Mouse (Mus musculus) embryonic facial prominence, embryonic 10.5 days (tissue): ENCODE data around the gene Vsnl1. TPM values are rescaled to one million over a fixed set of nuclear protein-coding genes. Genes with fewer than 3 reads are reported as not detected.
A peak's percentile ranks its signal among the peaks of the same experiment; 100 is the strongest.

ENCODE experiments used
- DNase-seq: peaks from one replicate; pipeline ENCODE4 v3.0.0-alpha.2; 2017; ENCODE audit warnings: low spot score
- H3K27ac ChIP-seq: fragments of 300-500 bp; sonication (generic); replicated peaks from 2 replicates; pipeline ENCODE4 v1.5.1; 2016; ENCODE audit warnings: mild to moderate bottlenecking
- H3K27me3 ChIP-seq: fragments of 300-500 bp; sonication (generic); replicated peaks from 2 replicates; pipeline ENCODE4 v1.6.1; 2016; ENCODE audit warnings: low read depth, mild to moderate bottlenecking; ENCODE audit not compliant: poor library complexity, severe bottlenecking
- H3K36me3 ChIP-seq: fragments of 300-500 bp; sonication (generic); replicated peaks from 2 replicates; pipeline ENCODE4 v1.6.1; 2016; ENCODE audit warnings: mild to moderate bottlenecking, moderate library complexity
- H3K4me1 ChIP-seq: fragments of 300-500 bp; sonication (generic); 2 replicates; pipeline ENCODE4 v1.6.1; 2016
- H3K4me3 ChIP-seq: fragments of 300-500 bp; sonication (generic); 2 replicates; pipeline ENCODE4 v1.5.1; 2016; ENCODE audit warnings: mild to moderate bottlenecking, moderate library complexity
- H3K9me3 ChIP-seq: fragments of 300-500 bp; sonication (generic); 2 replicates; pipeline ENCODE4 v1.6.1; 2016; ENCODE audit warnings: mild to moderate bottlenecking
- WGBS: fragments of 180-500 bp; shearing (Covaris S2); methylation state at CpG from one replicate; pipeline ENCODE4 v1.1.7; 2016; 5-methylcytosine and 5-hydroxymethylcytosine counted together
- polyA plus RNA-seq: library from polyadenylated mRNA; unstranded; fragments of >200 nt; fragmentation: Nextera tagmentation; extraction: Ambion mirVana; gene quantifications from 2 replicates; pipeline ENCODE4 v1.2.1, GENCODE M21; 2016

Vsnl1 gene
- polyA plus RNA-seq, 1 experiment from 2014 or later, result 0.70 TPM

DNA sequence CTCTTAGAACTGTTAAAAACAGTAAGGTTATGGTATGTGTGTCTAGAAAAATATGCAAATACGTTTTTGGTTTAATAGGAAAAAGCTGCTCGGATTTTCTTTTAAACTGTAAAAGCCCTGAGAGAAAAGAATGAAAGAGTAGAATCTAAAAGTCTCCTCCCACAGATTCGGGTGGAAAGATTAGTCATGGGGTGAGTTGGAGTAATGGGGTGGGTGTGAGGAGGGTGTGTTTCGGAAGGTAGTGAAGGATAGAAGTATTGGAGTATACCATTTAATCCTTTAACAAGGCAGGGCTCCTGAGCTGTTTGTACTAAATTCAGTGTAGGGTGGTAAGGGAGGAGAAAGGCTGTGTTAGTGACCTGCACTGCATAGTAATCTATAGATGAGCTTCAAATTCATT lies 9.0 kb downstream of the Vsnl1 start:
- Histone ChIP-seq H3K27ac (no peak overlapping the region), H3K36me3 (no peaks in the 10 kb centered on the region), H3K4me1 (no peaks in the 10 kb centered on the region), H3K27me3 (no peaks in the 10 kb centered on the region), H3K4me3 (no peak overlapping the region), H3K9me3 (no peaks in the 10 kb centered on the region)
- WGBS, result 74% methylated on average over 4 of the region's 4 CpGs
- DNase-seq, result no peak

DNA sequence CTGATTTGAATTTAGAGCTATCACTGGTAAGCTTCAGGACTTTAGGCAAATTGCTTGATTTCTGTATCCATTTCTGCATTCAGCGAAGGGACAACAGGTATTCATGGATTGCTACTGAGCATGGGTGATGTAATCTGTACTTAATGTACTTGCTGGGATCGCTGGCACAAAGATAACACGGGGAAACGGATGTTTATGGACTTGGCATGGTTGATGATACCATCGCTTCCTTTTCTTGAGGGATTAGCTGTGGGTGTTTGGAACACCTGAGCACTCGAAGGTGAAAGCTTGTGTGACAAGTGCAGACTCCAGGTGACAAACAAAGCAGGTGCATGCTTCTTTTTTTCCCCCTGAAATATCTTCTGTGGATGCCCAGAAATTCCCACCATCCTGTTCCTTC lies 18.3 kb downstream of the Vsnl1 start:
- no peak overlapping the region for H3K27ac ChIP-seq
- 0 out of 2 replicates have a peak, but pooled peaks cover 3% of the 10 kb centered on the region for H3K9me3 ChIP-seq
- no peaks in the 10 kb centered on the region for H3K27me3 ChIP-seq
- WGBS, result 84% methylated on average over 6 of the region's 6 CpGs
- DNase-seq, result no peak
- no peaks in the 10 kb centered on the region for H3K36me3 ChIP-seq
- H3K4me1 ChIP-seq, result no peaks in the 10 kb centered on the region
- H3K4me3 ChIP-seq, result no peak overlapping the region

DNA sequence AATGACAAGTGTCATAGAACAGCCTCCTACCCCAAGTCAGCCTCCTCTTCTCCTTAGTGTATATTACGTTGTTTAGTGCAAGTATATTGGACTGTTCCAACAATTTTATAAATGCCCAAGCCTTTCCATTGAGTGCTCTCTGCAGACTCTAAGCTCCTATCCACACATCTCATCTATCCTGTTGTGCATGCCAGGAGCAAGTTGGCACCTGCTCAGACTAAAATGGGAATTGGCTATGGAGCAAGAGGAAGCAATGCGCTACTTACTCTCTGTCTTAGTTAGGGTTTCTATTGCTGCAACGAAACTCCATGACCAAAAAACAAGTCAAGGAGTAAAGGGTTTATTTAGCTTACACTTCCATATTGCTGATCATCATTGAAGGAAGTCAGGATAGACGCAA lies 28.7 kb downstream of the Vsnl1 start:
- Histone ChIP-seq H3K4me1 (no peaks in the 10 kb centered on the region), H3K27ac (no peak overlapping the region), H3K36me3 (no peaks in the 10 kb centered on the region), H3K9me3 (no peaks in the 10 kb centered on the region), H3K27me3 (no peaks in the 10 kb centered on the region), H3K4me3 (no peak overlapping the region)
- WGBS, result 91% methylated on average over 4 of the region's 4 CpGs
- DNase-seq, result no peak

- Histone ChIP-seq H3K9me3 (no peaks in the 10 kb centered on the region), H3K27me3 (no peaks in the 10 kb centered on the region), H3K27ac (no peak overlapping the region), H3K4me1 (no peaks in the 10 kb centered on the region), H3K4me3 (no peak overlapping the region), H3K36me3 (no peaks in the 10 kb centered on the region)
- WGBS, result 92% methylated on average over 6 of the region's 6 CpGs
- no peak for DNase-seq
Observed at GRCm38 (mm10) chr12:11398791-11399190, 37.6 kb downstream of the Vsnl1 start.

DNA sequence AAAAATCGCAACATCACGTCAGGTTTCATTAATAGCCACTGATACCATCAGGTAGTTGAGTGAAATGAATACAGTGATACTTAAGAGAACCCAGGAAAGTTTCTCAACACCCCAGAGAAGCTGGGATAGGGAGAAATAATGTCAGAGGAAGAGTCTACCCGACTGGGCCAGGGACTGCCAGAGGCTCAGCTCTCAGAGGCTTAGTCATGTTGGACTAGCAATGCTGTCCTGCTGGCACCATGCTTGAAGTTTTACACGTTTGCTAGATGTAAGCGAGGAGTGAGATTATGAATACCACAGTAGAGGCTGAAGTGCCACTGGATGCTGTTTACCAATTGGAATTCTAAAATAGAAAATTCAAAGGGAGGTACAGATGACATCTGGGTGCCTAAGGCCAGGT lies 39.4 kb downstream of the Vsnl1 start:
- Histone ChIP-seq H3K9me3 (no peaks in the 10 kb centered on the region), H3K4me1 (0 out of 2 replicates have a peak, but pooled peaks cover 5% of the 10 kb centered on the region), H3K36me3 (no peaks in the 10 kb centered on the region), H3K27ac (no peak overlapping the region), H3K27me3 (no peaks in the 10 kb centered on the region), H3K4me3 (no peak overlapping the region)
- no peak for DNase-seq
- WGBS, result 90% methylated on average over 5 of the region's 5 CpGs

DNA sequence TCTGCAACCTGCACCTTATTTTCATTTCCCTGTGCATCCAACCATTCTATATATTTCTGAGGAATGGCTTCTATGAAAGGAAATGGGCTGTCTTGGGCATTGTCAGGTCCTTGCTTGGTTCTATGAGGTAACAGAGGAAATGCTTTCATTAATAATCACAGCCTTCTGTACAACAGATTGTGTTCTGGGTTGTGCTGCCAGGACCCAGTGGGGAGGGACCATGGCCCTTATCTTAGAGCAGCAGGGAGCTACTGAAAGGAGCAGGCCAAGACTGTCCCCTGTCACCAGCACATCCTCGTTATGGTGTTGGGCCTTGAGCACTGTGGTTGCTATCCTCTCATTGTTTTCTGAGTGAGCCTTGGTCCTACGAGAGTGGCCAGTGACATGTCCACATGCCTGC lies 40.9 kb downstream of the Vsnl1 start:
- Histone ChIP-seq H3K36me3 (no peaks in the 10 kb centered on the region), H3K9me3 (no peaks in the 10 kb centered on the region), H3K4me1 (peaks cover 11% of the 10 kb centered on the region), H3K27ac (no peak overlapping the region), H3K27me3 (no peaks in the 10 kb centered on the region), H3K4me3 (no peak overlapping the region)
- DNase-seq, result no peak
- WGBS, result 80% methylated on average over 2 of the region's 2 CpGs

GRCm38 (mm10) chr12:11392525-11392924 lies 43.9 kb downstream of the Vsnl1 start:
- 15% methylated on average over 1 of the region's 1 CpGs for WGBS
- no peak for DNase-seq

GRCm38 (mm10) chr12:11391244-11391949 lies 45.0 kb downstream of the Vsnl1 start:
- Histone ChIP-seq H3K4me1 (peaks cover 11% of the 10 kb centered on the region), H3K9me3 (no peaks in the 10 kb centered on the region), H3K4me3 (no peak overlapping the region), H3K27ac (no peak overlapping the region), H3K36me3 (no peaks in the 10 kb centered on the region), H3K27me3 (no peaks in the 10 kb centered on the region)
- WGBS, result 73% methylated on average over 7 of the region's 7 CpGs
- DNase-seq, result peak; percentile 14

More at GRCm38 (mm10) chr12:11392525-11392924, 43.9 kb downstream of the Vsnl1 start:
- Histone ChIP-seq H3K4me1 (peaks cover 11% of the 10 kb centered on the region), H3K36me3 (no peaks in the 10 kb centered on the region), H3K4me3 (no peak overlapping the region), H3K27me3 (no peaks in the 10 kb centered on the region), H3K9me3 (no peaks in the 10 kb centered on the region), H3K27ac (no peak overlapping the region)

DNA sequence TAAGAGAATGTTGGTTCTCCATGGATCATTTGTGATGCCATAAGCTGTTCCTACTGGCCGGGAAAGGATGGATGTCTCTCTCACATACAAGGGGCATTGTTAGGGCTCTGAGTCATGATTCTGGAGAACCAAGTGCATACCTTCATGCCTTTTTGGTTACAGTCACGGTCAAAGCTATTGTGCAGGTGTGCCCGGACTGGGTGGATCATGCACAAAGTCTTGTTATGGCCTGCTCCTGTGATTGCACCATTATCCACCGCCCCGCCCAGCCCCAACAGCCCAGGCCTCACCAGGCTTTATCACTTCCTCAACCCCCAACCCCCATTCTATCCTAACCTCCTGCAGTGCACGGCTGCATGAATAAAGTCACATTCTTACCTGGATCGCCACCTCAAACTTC lies 47.3 kb downstream of the Vsnl1 start:
- H3K4me3 ChIP-seq, result no peak overlapping the region
- H3K9me3 ChIP-seq, result no peaks in the 10 kb centered on the region
- H3K27ac ChIP-seq, result no peak overlapping the region
- peaks cover 11% of the 10 kb centered on the region for H3K4me1 ChIP-seq
- WGBS, result 87% methylated on average over 7 of the region's 7 CpGs
- no peak for DNase-seq
- H3K36me3 ChIP-seq, result no peaks in the 10 kb centered on the region
- no peaks in the 10 kb centered on the region for H3K27me3 ChIP-seq

DNA sequence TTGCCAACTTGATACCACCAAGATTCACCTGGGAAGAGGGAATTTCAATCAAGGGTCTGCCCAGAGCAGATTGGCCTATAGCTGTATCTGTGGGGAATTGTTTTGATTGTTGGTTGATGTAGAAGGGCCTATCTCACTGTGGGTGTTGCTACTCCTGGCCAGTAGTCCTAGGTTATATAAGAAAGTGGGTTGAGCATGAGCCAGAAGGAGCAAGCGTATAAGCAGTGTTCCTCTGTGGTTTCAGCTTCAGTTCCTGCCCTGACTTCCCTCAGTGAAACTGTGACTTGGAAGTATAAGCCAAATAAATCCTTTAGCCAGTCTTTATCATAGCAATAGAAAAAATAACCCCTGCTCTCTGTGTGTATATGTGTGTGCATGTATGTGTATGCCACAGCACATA lies 51.7 kb downstream of the Vsnl1 start:
- WGBS, result 98% methylated on average over 1 of the region's 1 CpGs
- no peaks in the 10 kb centered on the region for H3K36me3 ChIP-seq
- DNase-seq, result no peak
- H3K4me3 ChIP-seq, result no peak overlapping the region
- H3K27ac ChIP-seq, result no peak overlapping the region
- H3K4me1 ChIP-seq, result no peaks in the 10 kb centered on the region
- H3K9me3 ChIP-seq, result no peaks in the 10 kb centered on the region
- no peaks in the 10 kb centered on the region for H3K27me3 ChIP-seq

DNA sequence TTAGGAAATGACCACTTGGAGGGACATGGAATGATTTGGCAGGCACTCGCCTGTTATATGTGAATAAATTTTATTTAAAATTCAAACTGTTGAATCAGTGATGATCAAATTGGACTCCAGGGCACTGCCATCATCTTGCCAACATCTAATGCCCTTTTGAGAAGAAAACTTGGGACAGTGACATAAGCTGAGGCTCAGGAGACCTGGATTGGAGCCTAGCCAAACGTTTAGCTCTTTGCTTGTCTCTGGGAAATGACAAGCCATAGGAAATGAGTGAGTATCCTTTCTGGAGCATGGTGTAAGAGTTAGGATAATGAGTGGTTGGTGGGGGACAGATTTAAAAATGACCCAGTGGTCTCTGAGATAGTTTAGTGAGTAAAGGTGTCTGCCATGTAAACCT lies 57.0 kb downstream of the Vsnl1 start:
- no peaks in the 10 kb centered on the region for H3K9me3 ChIP-seq
- no peaks in the 10 kb centered on the region for H3K4me1 ChIP-seq
- H3K36me3 ChIP-seq, result no peaks in the 10 kb centered on the region
- no peaks in the 10 kb centered on the region for H3K27me3 ChIP-seq
- H3K4me3 ChIP-seq, result no peak overlapping the region
- no peak for DNase-seq
- 76% methylated on average over 2 of the region's 2 CpGs for WGBS
- no peak overlapping the region for H3K27ac ChIP-seq

DNA sequence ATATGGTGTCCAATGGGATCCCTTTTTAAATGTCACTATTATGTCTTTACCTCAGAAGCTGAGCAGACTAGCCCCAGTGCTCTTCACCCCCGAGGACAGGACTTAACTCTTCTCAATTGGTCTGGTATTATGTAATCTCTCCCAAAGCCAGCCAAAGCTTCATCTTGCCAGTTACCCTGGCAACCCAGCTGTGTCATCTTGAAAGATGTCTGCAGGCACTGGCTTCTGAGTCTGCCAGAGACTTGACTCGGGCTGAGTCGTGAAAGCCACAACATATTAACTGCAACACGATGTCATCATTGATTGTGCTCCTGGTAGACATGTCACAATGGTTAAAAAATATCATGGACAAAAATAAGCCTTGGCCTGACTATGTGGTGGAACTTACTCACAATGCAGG lies 66.4 kb downstream of the Vsnl1 start:
- DNase-seq, result no peak
- Histone ChIP-seq H3K9me3 (no peaks in the 10 kb centered on the region), H3K27ac (no peak overlapping the region), H3K4me3 (no peak overlapping the region), H3K4me1 (no peaks in the 10 kb centered on the region), H3K27me3 (no peaks in the 10 kb centered on the region), H3K36me3 (no peaks in the 10 kb centered on the region)
- WGBS, result 72% methylated on average over 4 of the region's 4 CpGs

DNA sequence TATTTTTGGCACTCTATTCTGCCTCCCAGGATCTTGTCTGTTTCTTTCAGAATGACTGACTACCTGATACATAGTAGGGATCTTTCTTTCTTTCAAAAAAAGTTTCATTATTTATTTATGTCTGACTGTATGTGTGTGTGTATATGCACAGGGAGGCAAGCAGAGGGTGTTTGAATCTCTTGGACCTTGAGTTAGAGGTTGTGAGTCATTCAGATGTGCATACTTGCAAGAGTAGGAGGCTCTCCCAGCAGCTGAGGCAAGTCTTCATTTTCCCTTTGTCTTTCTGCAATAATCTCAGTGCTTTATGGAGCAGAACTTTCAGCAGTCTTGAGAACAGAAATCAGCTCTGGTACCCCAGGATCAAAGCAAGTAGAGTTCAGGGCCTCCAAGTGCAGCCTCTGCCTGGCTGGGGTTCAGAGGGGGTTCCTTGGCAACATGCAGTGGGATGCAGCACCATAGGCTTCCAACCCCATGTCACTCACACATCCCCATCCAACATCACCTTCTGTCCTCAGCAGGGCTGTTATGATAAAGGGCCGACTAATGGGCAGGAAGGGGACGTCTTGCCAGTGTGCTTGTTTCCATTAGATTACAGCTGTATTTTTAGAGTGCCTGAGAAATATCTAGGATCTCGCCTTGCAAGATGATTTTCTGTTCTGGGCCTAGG lies 69.2 kb downstream of the Vsnl1 start:
- H3K27ac ChIP-seq, result no peak overlapping the region
- H3K9me3 ChIP-seq, result no peaks in the 10 kb centered on the region
- DNase-seq, result no peak
- no peaks in the 10 kb centered on the region for H3K36me3 ChIP-seq
- H3K4me1 ChIP-seq, result no peaks in the 10 kb centered on the region
- H3K4me3 ChIP-seq, result no peak overlapping the region
- H3K27me3 ChIP-seq, result no peaks in the 10 kb centered on the region
- WGBS, result 71% methylated on average over 3 of the region's 3 CpGs
